Mouse (Mus musculus): ENCODE data around the gene Proser2.

GRCm38 (mm10) chr2:6129555-6130355, at the start of gene Proser2:
- TF ChIP-seq CTCF (IDR thresholded peaks at IDR 0.05; ENCODE audit: low read depth): no peak
- TF ChIP-seq EP300 (optimal IDR thresholded peaks at IDR 0.05): no peak

All from stomach, postnatal 0 days (tissue).